Mouse (Mus musculus) stomach, embryonic 16.5 days (tissue): Measurements from ENCODE around the gene Fbxw8. TPM values are rescaled to one million over a fixed set of nuclear protein-coding genes. Genes with fewer than 3 reads are reported as not detected.

Source experiments
- ATAC-seq: fragments of 200-750 bp; cut with Nextera tagmentation; 2 replicates; pipeline ENCODE4 v1.8.0; 2017; ENCODE audit warnings: moderate number of reproducible peaks, moderate TSS enrichment; ENCODE audit not compliant: insufficient read depth, low FRiP score
- H3K27ac ChIP-seq: fragments of 300-500 bp; sonication (generic); 2 replicates; pipeline ENCODE4 v1.5.1; 2014; ENCODE audit warnings: low read length
- H3K27me3 ChIP-seq: fragments of 300-500 bp; sonication (generic); 2 replicates; pipeline ENCODE4 v1.6.1; 2014; ENCODE audit warnings: low read length, control low read depth, mixed read lengths; ENCODE audit not compliant: control insufficient read depth, insufficient read depth
- H3K36me3 ChIP-seq: fragments of 300-500 bp; sonication (generic); 2 replicates; pipeline ENCODE4 v1.6.1; 2014; ENCODE audit warnings: low read length; ENCODE audit not compliant: control insufficient read depth, insufficient read depth
- H3K4me1 ChIP-seq: fragments of 300-500 bp; sonication (generic); 2 replicates; pipeline ENCODE4 v1.6.1; 2014; ENCODE audit warnings: low read length, control low read depth, mixed read lengths; ENCODE audit not compliant: control insufficient read depth, insufficient read depth
- H3K4me2 ChIP-seq: fragments of 300-500 bp; sonication (generic); 2 replicates; pipeline ENCODE4 v1.6.1; 2014; ENCODE audit warnings: low read depth, low read length, mixed read lengths
- H3K4me3 ChIP-seq: fragments of 300-500 bp; sonication (generic); replicated peaks from 2 replicates; pipeline ENCODE4 v1.5.1; 2014; ENCODE audit warnings: mild to moderate bottlenecking, low read length
- H3K9ac ChIP-seq: fragments of 300-500 bp; sonication (generic); 2 replicates; pipeline ENCODE4 v1.6.1; 2014; ENCODE audit warnings: low read length
- H3K9me3 ChIP-seq: fragments of 300-500 bp; sonication (generic); replicated peaks from 2 replicates; pipeline ENCODE4 v1.6.1; 2016; ENCODE audit warnings: low read length, control low read depth; ENCODE audit not compliant: control insufficient read depth
- WGBS: fragments of 180-500 bp; shearing (Covaris S2); extraction: QIAGEN DNeasy Blood & Tissue Kit; methylation state at CpG from one replicate; pipeline ENCODE4 v1.1.7; 2014; 5-methylcytosine and 5-hydroxymethylcytosine counted together
- polyA plus RNA-seq: library from polyadenylated mRNA; unstranded; fragments of >200 nt; fragmentation: Nextera tagmentation; extraction: Ambion mirVana; gene quantifications from 2 replicates; pipeline ENCODE4 v1.2.1, GENCODE M21; 2015

Gene Fbxw8
- polyA plus RNA-seq, 1 experiment from 2014 or later, result 16.5 TPM

- Histone ChIP-seq H3K4me2 (no peak overlapping the region), H3K9ac (no peak overlapping the region), H3K4me3 (no peak overlapping the region), H3K27ac (peak overlapping the region; percentile 33; the same call in 1 of the 2 replicates), H3K4me1 (peaks cover 31% of the 10 kb centered on the region), H3K36me3 (no peaks in the 10 kb centered on the region), H3K27me3 (peaks cover 34% of the 10 kb centered on the region), H3K9me3 (0 out of 2 replicates have a peak, but pooled peaks cover 3% of the 10 kb centered on the region)
- WGBS, result 37% methylated on average over 5 of the region's 5 CpGs
- peak; percentile 69; the same call in 1 of the 2 replicates for ATAC-seq
These were observed 124.2 kb downstream of the Fbxw8 start for GRCm38 (mm10) chr5:118031059-118031458.

- ATAC-seq, result no peak
- 83% methylated on average over 9 of the region's 9 CpGs for WGBS
These were observed 125.1 kb downstream of the Fbxw8 start for GRCm38 (mm10) chr5:118030022-118030675.

GRCm38 (mm10) chr5:118029420-118029819 lies 125.8 kb downstream of the Fbxw8 start:
- Histone ChIP-seq H3K36me3 (no peaks in the 10 kb centered on the region), H3K9me3 (no peaks in the 10 kb centered on the region), H3K9ac (peak overlapping the region; percentile 31; the same call in 1 of the 2 replicates), H3K27ac (no peak overlapping the region), H3K4me3 (peak overlapping the region; percentile 69), H3K27me3 (peaks cover 35% of the 10 kb centered on the region), H3K4me2 (peak overlapping the region; percentile 100), H3K4me1 (peaks cover 31% of the 10 kb centered on the region)
- no peak for ATAC-seq
- 4% methylated on average over 10 of the region's 10 CpGs for WGBS

More at GRCm38 (mm10) chr5:118030022-118030675, 125.1 kb downstream of the Fbxw8 start:
- Histone ChIP-seq H3K27me3 (peaks cover 35% of the 10 kb centered on the region), H3K4me2 (no peak overlapping the region), H3K9ac (no peak overlapping the region), H3K4me3 (no peak overlapping the region), H3K27ac (no peak overlapping the region), H3K4me1 (peaks cover 31% of the 10 kb centered on the region), H3K9me3 (no peaks in the 10 kb centered on the region), H3K36me3 (no peaks in the 10 kb centered on the region)

GRCm38 (mm10) chr5:118029035-118029408 lies 126.2 kb downstream of the Fbxw8 start:
- 7% methylated on average over 12 of the region's 12 CpGs for WGBS
- Histone ChIP-seq H3K9me3 (no peaks in the 10 kb centered on the region), H3K27ac (no peak overlapping the region), H3K4me3 (peak overlapping the region; percentile 69), H3K27me3 (peaks cover 35% of the 10 kb centered on the region), H3K4me1 (peaks cover 31% of the 10 kb centered on the region), H3K4me2 (peak overlapping the region; percentile 100), H3K9ac (peak overlapping the region; percentile 73), H3K36me3 (no peaks in the 10 kb centered on the region)
- ATAC-seq, result 0 out of 2 replicates have a peak, but pooled peaks have one; percentile 16

- WGBS, result 1% methylated on average over 71 of the region's 79 CpGs
- Histone ChIP-seq H3K4me3 (peak overlapping the region; percentile 69), H3K9me3 (no peaks in the 10 kb centered on the region), H3K4me1 (peaks cover 31% of the 10 kb centered on the region), H3K27ac (no peak overlapping the region), H3K9ac (peak overlapping the region; percentile 73), H3K36me3 (no peaks in the 10 kb centered on the region), H3K27me3 (peaks cover 35% of the 10 kb centered on the region), H3K4me2 (peak overlapping the region; percentile 100)
- 0 out of 2 replicates have a peak, but pooled peaks have one; percentile 0 for ATAC-seq
These were observed 126.9 kb downstream of the Fbxw8 start for GRCm38 (mm10) chr5:118028191-118029034.

- H3K4me2 ChIP-seq, result peak within 1 kb of the TSS; percentile 100
- peak within 1 kb of the TSS; percentile 69 for H3K4me3 ChIP-seq
- peak within 1 kb of the TSS; percentile 73 for H3K9ac ChIP-seq
- peaks cover 35% of the 10 kb centered on the region for H3K27me3 ChIP-seq
- peaks cover 31% of the 10 kb centered on the region for H3K4me1 ChIP-seq
- H3K9me3 ChIP-seq, result no peaks in the 10 kb centered on the region
- H3K27ac ChIP-seq, result no peak within 1 kb of the TSS
- under 1% methylated on average over 56 of the region's 63 CpGs for WGBS
- no peak for ATAC-seq
- H3K36me3 ChIP-seq, result no peaks in the 10 kb centered on the region
These were observed 127.5 kb downstream of the Fbxw8 start, which contains the start of gene Tesc for GRCm38 (mm10) chr5:118027698-118028190. Gene Tesc, plus strand, starts transcription at chr5:118027743.

- H3K4me2 ChIP-seq, result peak overlapping the region; percentile 100
- H3K4me3 ChIP-seq, result peak overlapping the region; percentile 69
- no peak for ATAC-seq
- peaks cover 35% of the 10 kb centered on the region for H3K27me3 ChIP-seq
- no peaks in the 10 kb centered on the region for H3K36me3 ChIP-seq
- no peaks in the 10 kb centered on the region for H3K9me3 ChIP-seq
- 1% methylated on average over 39 of the region's 39 CpGs for WGBS
- no peak overlapping the region for H3K27ac ChIP-seq
- H3K4me1 ChIP-seq, result peaks cover 31% of the 10 kb centered on the region
- peak overlapping the region; percentile 73 for H3K9ac ChIP-seq
These were observed 128.1 kb downstream of the Fbxw8 start for GRCm38 (mm10) chr5:118027101-118027697.

- 6% methylated on average over 13 of the region's 13 CpGs for WGBS
- H3K4me2 ChIP-seq, result no peak overlapping the region
These were observed 128.9 kb downstream of the Fbxw8 start for GRCm38 (mm10) chr5:118026343-118026742.

More at GRCm38 (mm10) chr5:118026343-118026742, 128.9 kb downstream of the Fbxw8 start:
- Histone ChIP-seq H3K4me3 (no peak overlapping the region), H3K4me1 (peaks cover 31% of the 10 kb centered on the region), H3K36me3 (no peaks in the 10 kb centered on the region), H3K27ac (no peak overlapping the region), H3K9me3 (no peaks in the 10 kb centered on the region), H3K9ac (no peak overlapping the region), H3K27me3 (peaks cover 35% of the 10 kb centered on the region)
- ATAC-seq, result no peak
